Mouse (Mus musculus): ENCODE measurements around the gene 9230112D13Rik. TPM values are rescaled to one million over a fixed set of nuclear protein-coding genes. Genes with fewer than 3 reads are reported as not detected.

The 9230112D13Rik gene
- polyA plus RNA-seq, 1 experiment from 2014 or later, result not detected

- no peaks in the 10 kb centered on the region for H3K36me3 ChIP-seq (ENCODE audit: control insufficient read depth, insufficient read depth, low read length)
- no peaks in the 10 kb centered on the region for H3K4me1 ChIP-seq (replicated peaks; ENCODE audit: control insufficient read depth, insufficient read depth, low read length)
- ATAC-seq (replicated peaks; ENCODE audit: low FRiP score), result no peak
- 72% methylated on average over 8 of the region's 8 CpGs for WGBS
- no peak overlapping the region for H3K4me2 ChIP-seq
- H3K4me3 ChIP-seq (ENCODE audit: low read depth, low read length), result no peak overlapping the region
- no peaks in the 10 kb centered on the region for H3K9me3 ChIP-seq (ENCODE audit: control insufficient read depth, low read length)
- H3K9ac ChIP-seq (ENCODE audit: low read depth, low read length), result no peak overlapping the region
- no peak for DNase-seq (ENCODE audit: low spot score)
- 0 out of 2 replicates have a peak, but pooled peaks cover 4% of the 10 kb centered on the region for H3K27me3 ChIP-seq (replicated peaks; ENCODE audit: control insufficient read depth, insufficient read depth, low read length)
- H3K27ac ChIP-seq (ENCODE audit: low read depth, low read length), result no peak overlapping the region
These were observed 6.2 kb upstream of the 9230112D13Rik start for GRCm38 (mm10) chr14:34528804-34529203.

GRCm38 (mm10) chr14:34517959-34518544 is 4.5 kb downstream of the 9230112D13Rik start:
- H3K4me1 ChIP-seq (replicated peaks; ENCODE audit: control insufficient read depth, insufficient read depth, low read length), result no peaks in the 10 kb centered on the region
- H3K36me3 ChIP-seq (ENCODE audit: control insufficient read depth, insufficient read depth, low read length), result no peaks in the 10 kb centered on the region
- H3K9ac ChIP-seq (ENCODE audit: low read depth, low read length), result no peak overlapping the region
- no peak for DNase-seq (ENCODE audit: low spot score)
- peaks cover 4% of the 10 kb centered on the region; the same call in 1 of the 2 replicates for H3K27me3 ChIP-seq (replicated peaks; ENCODE audit: control insufficient read depth, insufficient read depth, low read length)
- H3K9me3 ChIP-seq (ENCODE audit: control insufficient read depth, low read length), result no peaks in the 10 kb centered on the region
- H3K27ac ChIP-seq (ENCODE audit: low read depth, low read length), result no peak overlapping the region
- no peak for ATAC-seq (replicated peaks; ENCODE audit: low FRiP score)
- H3K4me3 ChIP-seq (ENCODE audit: low read depth, low read length), result no peak overlapping the region
- 70% methylated on average over 8 of the region's 8 CpGs for WGBS
- H3K4me2 ChIP-seq, result no peak overlapping the region

- H3K4me3 ChIP-seq (ENCODE audit: low read depth, low read length), result no peak overlapping the region
- H3K36me3 ChIP-seq (ENCODE audit: control insufficient read depth, insufficient read depth, low read length), result no peaks in the 10 kb centered on the region
- no peak overlapping the region for H3K4me2 ChIP-seq
- H3K27ac ChIP-seq (ENCODE audit: low read depth, low read length), result no peak overlapping the region
- DNase-seq (ENCODE audit: low spot score) (no peak), ATAC-seq (replicated peaks; ENCODE audit: low FRiP score) (no peak)
- no peak overlapping the region for H3K9ac ChIP-seq (ENCODE audit: low read depth, low read length)
- H3K27me3 ChIP-seq (replicated peaks; ENCODE audit: control insufficient read depth, insufficient read depth, low read length), result peaks cover 4% of the 10 kb centered on the region; the same call in 1 of the 2 replicates
- no peaks in the 10 kb centered on the region for H3K9me3 ChIP-seq (ENCODE audit: control insufficient read depth, low read length)
- WGBS, result 86% methylated on average over 10 of the region's 10 CpGs
- H3K4me1 ChIP-seq (replicated peaks; ENCODE audit: control insufficient read depth, insufficient read depth, low read length), result no peaks in the 10 kb centered on the region
These were observed 5.5 kb downstream of the 9230112D13Rik start for GRCm38 (mm10) chr14:34516960-34517577.

GRCm38 (mm10) chr14:34515860-34516259 is 6.7 kb downstream of the 9230112D13Rik start:
- Histone ChIP-seq H3K9ac (ENCODE audit: low read depth, low read length) (no peak overlapping the region), H3K4me1 (replicated peaks; ENCODE audit: control insufficient read depth, insufficient read depth, low read length) (no peaks in the 10 kb centered on the region), H3K27ac (ENCODE audit: low read depth, low read length) (no peak overlapping the region), H3K4me3 (ENCODE audit: low read depth, low read length) (no peak overlapping the region), H3K27me3 (replicated peaks; ENCODE audit: control insufficient read depth, insufficient read depth, low read length) (peaks cover 4% of the 10 kb centered on the region; the same call in 1 of the 2 replicates), H3K4me2 (no peak overlapping the region), H3K36me3 (ENCODE audit: control insufficient read depth, insufficient read depth, low read length) (no peaks in the 10 kb centered on the region), H3K9me3 (ENCODE audit: control insufficient read depth, low read length) (no peaks in the 10 kb centered on the region)
- no peak for DNase-seq (ENCODE audit: low spot score)
- ATAC-seq (replicated peaks; ENCODE audit: low FRiP score), result no peak
- WGBS, result 68% methylated on average over 5 of the region's 5 CpGs

- H3K4me1 ChIP-seq (replicated peaks; ENCODE audit: control insufficient read depth, insufficient read depth, low read length), result no peaks in the 10 kb centered on the region; the same call in 1 of the 2 replicates
- no peaks in the 10 kb centered on the region for H3K36me3 ChIP-seq (ENCODE audit: control insufficient read depth, insufficient read depth, low read length)
- H3K9ac ChIP-seq (ENCODE audit: low read depth, low read length), result no peak overlapping the region
- H3K4me3 ChIP-seq (ENCODE audit: low read depth, low read length), result no peak overlapping the region
- H3K27me3 ChIP-seq (replicated peaks; ENCODE audit: control insufficient read depth, insufficient read depth, low read length), result peaks cover 4% of the 10 kb centered on the region; the same call in 1 of the 2 replicates
- no peaks in the 10 kb centered on the region for H3K9me3 ChIP-seq (ENCODE audit: control insufficient read depth, low read length)
- ATAC-seq (replicated peaks; ENCODE audit: low FRiP score), result no peak
- 39% methylated on average over 6 of the region's 6 CpGs for WGBS
- no peak overlapping the region for H3K27ac ChIP-seq (ENCODE audit: low read depth, low read length)
- H3K4me2 ChIP-seq, result no peak overlapping the region
- no peak for DNase-seq (ENCODE audit: low spot score)
These were observed 8.5 kb downstream of the 9230112D13Rik start for GRCm38 (mm10) chr14:34514120-34514519.

- H3K4me2 ChIP-seq, result no peak overlapping the region
- H3K27me3 ChIP-seq (replicated peaks; ENCODE audit: control insufficient read depth, insufficient read depth, low read length), result peaks cover 4% of the 10 kb centered on the region; the same call in 1 of the 2 replicates
- 75% methylated on average over 4 of the region's 4 CpGs for WGBS
- no peak for DNase-seq (ENCODE audit: low spot score)
- H3K4me1 ChIP-seq (replicated peaks; ENCODE audit: control insufficient read depth, insufficient read depth, low read length), result peaks cover 13% of the 10 kb centered on the region
- H3K9ac ChIP-seq (ENCODE audit: low read depth, low read length), result no peak overlapping the region
- no peaks in the 10 kb centered on the region for H3K9me3 ChIP-seq (ENCODE audit: control insufficient read depth, low read length)
- H3K27ac ChIP-seq (ENCODE audit: low read depth, low read length), result no peak overlapping the region
- H3K4me3 ChIP-seq (ENCODE audit: low read depth, low read length), result no peak overlapping the region
- H3K36me3 ChIP-seq (ENCODE audit: control insufficient read depth, insufficient read depth, low read length), result no peaks in the 10 kb centered on the region
- ATAC-seq (replicated peaks; ENCODE audit: low FRiP score), result no peak
These were observed 10.0 kb downstream of the 9230112D13Rik start for GRCm38 (mm10) chr14:34512602-34513001.

GRCm38 (mm10) chr14:34511901-34512300 is 10.7 kb downstream of the 9230112D13Rik start:
- Histone ChIP-seq H3K4me3 (ENCODE audit: low read depth, low read length) (no peak overlapping the region), H3K9ac (ENCODE audit: low read depth, low read length) (no peak overlapping the region), H3K4me2 (no peak overlapping the region), H3K27me3 (replicated peaks; ENCODE audit: control insufficient read depth, insufficient read depth, low read length) (peaks cover 4% of the 10 kb centered on the region; the same call in 1 of the 2 replicates), H3K27ac (ENCODE audit: low read depth, low read length) (no peak overlapping the region), H3K4me1 (replicated peaks; ENCODE audit: control insufficient read depth, insufficient read depth, low read length) (peaks cover 13% of the 10 kb centered on the region), H3K36me3 (ENCODE audit: control insufficient read depth, insufficient read depth, low read length) (no peaks in the 10 kb centered on the region), H3K9me3 (ENCODE audit: control insufficient read depth, low read length) (no peaks in the 10 kb centered on the region)
- WGBS, result 67% methylated on average over 11 of the region's 11 CpGs
- ATAC-seq (replicated peaks; ENCODE audit: low FRiP score) (no peak), DNase-seq (ENCODE audit: low spot score) (no peak)

GRCm38 (mm10) chr14:34508842-34509439 is 13.7 kb downstream of the 9230112D13Rik start:
- no peak for ATAC-seq (replicated peaks; ENCODE audit: low FRiP score)
- no peak for DNase-seq (ENCODE audit: low spot score)

More at GRCm38 (mm10) chr14:34508842-34509439, 13.7 kb downstream of the 9230112D13Rik start:
- no peak overlapping the region for H3K4me3 ChIP-seq (ENCODE audit: low read depth, low read length)
- no peaks in the 10 kb centered on the region for H3K36me3 ChIP-seq (ENCODE audit: control insufficient read depth, insufficient read depth, low read length)
- H3K9ac ChIP-seq (ENCODE audit: low read depth, low read length), result no peak overlapping the region
- H3K9me3 ChIP-seq (ENCODE audit: control insufficient read depth, low read length), result no peaks in the 10 kb centered on the region
- no peak overlapping the region for H3K27ac ChIP-seq (ENCODE audit: low read depth, low read length)
- peak overlapping the region; percentile 1; the same call in 1 of the 2 replicates for H3K4me2 ChIP-seq
- H3K4me1 ChIP-seq (replicated peaks; ENCODE audit: control insufficient read depth, insufficient read depth, low read length), result peaks cover 18% of the 10 kb centered on the region
- WGBS, result 34% methylated on average over 7 of the region's 7 CpGs
- H3K27me3 ChIP-seq (replicated peaks; ENCODE audit: control insufficient read depth, insufficient read depth, low read length), result no peaks in the 10 kb centered on the region; the same call in 1 of the 2 replicates

Measured in liver, embryonic 11.5 days (tissue).